Mouse (Mus musculus) hindlimb bud, embryonic 11.5 days (tissue): ENCODE results near the gene Ano6.

Experiments used
- DNase-seq: peaks from one replicate; pipeline ENCODE4 v3.0.0-alpha.2; 2012; ENCODE audit warnings: low read depth, low spot score; ENCODE audit errors: extremely low spot score

Gene Ano6

GRCm38 (mm10) chr15:95849513-95850411, 59.1 kb downstream of the Ano6 start:
- no peak for DNase-seq

DNA sequence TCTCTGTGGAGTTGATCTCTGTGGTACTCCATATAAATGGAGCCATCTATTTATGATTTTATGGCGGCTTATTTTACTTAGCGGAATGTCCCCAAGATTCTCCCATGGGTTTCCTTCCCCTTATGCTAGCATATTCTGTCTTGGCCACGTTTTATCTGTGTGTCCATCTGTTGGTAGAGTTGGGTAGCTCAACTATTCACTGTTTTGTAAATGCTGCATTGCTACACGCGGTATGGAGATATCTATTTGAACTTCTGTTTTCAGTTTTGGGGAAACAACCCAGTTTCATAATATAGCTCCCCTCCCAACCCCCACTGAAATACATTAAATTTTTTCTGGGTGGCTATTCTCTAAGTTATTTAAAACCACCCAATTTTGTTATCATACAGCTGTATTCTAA, 59.9 kb downstream of the Ano6 start:
- no peak for DNase-seq

- DNase-seq, result no peak
These were observed 64.6 kb downstream of the Ano6 start for GRCm38 (mm10) chr15:95855051-95855844.

- no peak for DNase-seq
These were observed 65.3 kb downstream of the Ano6 start for GRCm38 (mm10) chr15:95855953-95856352.

DNA sequence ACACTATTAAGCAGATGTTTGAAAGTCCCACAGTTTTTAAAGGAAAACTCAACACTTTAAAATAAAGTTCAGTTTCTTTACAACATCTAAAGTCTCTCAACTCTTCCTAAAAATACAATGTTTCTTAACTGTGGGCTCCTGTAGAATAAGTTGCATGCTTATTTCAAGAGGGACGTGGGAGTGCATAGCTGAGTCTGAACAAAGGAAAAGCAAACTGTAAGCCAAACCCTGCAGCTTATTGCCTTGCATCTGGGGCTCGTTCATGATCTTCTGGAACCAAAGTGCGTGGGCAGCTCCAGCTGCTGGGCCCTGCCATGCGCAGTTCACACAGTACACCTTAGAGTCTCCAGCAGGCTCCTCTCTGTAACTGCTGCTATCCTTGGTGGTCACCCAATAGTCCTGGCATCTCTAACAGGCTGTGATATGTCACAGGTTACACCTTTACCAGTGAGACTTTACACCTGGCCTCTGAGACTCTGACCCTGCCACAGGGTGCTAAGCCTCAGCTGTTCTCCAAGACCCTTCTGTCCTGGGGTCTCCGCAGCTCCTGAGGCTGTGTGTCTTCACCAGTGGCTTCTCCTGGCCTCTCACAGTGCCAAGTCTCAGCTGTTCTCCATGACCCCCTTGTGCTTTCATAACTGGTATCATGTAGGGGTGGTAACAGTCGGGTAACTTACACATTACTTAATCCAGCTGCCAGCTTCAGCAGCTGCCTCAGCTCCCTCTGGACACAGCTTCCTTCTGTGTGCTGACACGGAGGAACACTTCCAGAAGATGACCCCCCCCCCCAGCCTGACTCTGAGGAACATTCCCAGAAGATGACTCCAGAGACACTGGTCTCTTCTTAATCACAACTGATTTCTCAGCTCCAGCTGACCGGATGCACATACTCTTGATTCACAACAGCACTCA, 66.3 kb downstream of the Ano6 start:
- no peak for DNase-seq

- no peak for DNase-seq
These were observed 68.4 kb downstream of the Ano6 start for GRCm38 (mm10) chr15:95858876-95859655.

DNA sequence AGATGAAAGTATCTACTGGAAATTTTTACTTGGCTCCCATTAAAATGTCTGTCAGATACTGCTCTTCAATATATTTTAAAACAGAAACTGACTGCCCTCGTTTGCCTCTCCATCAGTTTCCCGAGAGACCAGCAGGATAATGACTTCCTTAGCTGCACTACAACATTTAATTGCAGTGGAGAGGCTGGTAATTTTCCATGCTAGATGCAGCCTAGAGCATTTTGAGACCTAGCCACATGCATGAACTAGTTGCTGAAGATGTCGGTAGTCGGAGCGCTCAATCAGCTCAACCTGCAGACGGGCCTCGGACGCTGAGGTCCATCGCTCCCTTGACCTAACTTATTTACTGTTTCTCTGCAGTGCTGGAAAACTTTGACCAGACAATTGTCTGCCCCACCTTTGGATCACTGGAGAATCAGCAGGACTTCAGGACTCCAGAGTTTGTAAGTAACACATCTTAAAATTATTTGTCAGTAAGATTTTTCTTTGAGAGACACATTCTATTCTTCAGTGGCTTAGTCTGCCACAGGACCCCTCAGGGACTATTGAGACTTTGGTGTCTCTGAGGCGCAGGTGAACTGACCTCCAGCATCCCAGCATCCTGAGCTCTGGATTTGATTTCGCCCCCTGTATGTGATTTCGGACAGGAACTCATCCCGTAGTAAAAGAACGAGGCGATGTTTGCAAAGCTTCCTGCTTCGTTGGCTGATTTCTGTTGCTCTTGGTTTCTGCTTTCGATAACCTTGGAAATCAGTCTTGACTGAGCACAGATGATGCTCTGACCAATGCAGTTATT, 73.4 kb downstream of the Ano6 start:
- DNase-seq, result no peak

DNA sequence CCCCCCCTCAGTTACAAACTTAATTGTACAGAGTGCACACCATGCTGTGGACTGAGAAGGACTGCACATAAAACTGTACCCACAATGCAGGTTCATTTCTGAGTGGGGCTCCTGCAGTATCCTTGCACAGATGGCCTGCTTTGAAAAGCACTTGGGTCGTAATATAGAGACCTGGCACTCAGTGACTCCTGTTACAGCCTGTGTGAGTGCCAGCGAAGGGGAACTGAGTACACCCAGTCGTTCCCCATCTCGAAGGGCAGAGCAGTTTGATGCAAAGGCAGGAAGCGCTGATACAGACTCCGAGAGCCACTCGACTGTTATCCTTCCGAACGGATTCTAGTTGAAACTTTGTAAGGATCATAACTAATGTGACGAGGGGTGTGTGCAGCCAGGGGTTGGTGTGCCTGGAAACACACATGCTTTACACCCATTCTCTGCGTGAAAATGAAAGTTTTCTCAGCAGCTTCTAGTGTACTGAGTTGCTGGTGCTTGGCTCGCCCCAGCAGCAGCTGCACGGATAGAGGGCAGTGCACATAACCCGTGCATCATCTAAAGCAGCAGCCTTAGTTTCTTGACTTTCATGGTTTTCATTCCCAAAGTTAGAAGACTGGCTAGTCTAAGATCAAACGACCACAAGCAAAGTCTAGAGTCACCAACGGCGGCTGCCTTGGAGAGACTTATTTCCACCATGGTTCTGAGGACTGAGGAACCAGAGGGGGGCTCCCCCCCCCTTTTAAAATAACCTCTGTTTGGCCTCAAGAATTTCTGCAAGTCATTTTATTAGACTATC, 74.9 kb downstream of the Ano6 start:
- DNase-seq, result no peak

GRCm38 (mm10) chr15:95868172-95868571, 77.5 kb downstream of the Ano6 start:
- DNase-seq, result no peak

DNA sequence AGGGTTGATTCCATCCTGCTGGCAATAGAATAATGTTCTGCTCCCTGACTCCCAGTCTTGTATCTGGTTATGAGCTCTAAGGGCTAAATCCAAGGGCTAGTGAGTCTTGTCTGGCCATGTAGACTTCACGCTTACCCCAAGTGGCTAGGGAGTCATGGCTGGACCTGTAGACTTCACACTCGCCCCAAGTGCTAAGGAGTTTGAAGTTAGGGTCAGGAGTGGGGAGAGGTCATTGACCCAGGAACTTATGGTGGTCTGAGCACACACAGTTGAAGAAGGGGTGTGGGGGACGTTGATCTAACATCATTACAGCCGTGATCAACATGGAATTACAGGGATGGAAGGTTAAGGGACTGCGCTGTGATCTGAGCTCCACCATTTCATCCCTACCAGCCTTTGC, 79.0 kb downstream of the Ano6 start:
- DNase-seq, result no peak

- no peak for DNase-seq
These were observed 81.0 kb downstream of the Ano6 start for GRCm38 (mm10) chr15:95871631-95872030.

DNA sequence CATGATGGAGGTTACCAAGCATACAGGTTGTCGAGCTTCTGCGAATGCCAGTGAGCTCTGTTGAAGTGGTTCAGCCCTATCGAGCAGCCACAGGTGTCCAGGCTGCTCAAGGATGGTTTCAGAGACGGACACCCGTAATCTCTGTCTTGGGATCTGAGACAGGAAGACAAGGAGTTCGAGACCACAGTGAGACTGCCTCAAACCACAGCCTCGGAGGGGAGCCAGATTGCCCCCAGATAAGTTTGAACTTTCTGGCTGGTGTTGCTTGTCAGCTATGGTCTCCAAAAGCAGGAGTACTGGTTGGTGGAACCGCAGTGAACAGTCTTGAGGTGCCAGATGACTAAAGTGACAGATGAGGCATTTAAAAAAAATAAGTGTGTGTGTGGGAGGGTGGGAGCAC, 81.8 kb downstream of the Ano6 start:
- no peak for DNase-seq

DNA sequence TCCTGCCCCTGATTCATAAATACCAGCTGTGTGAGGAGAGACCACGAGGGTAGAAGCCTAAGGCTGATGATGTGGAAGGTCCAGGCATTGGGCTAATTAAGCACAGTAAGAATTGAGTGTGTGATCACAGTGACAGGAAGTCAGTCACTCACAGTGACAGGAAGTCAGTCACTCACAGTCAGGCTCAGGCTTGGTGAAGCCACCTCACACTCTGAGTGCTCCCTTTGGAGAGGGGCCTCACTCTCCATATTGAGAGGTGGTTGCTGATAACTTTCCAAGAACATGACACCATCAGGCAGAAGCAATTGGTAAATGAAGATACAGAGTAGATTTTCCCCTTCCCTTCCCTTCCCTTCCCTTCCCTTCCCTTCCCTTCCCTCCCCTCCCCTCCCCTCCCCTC, 82.6 kb downstream of the Ano6 start:
- no peak for DNase-seq

DNA sequence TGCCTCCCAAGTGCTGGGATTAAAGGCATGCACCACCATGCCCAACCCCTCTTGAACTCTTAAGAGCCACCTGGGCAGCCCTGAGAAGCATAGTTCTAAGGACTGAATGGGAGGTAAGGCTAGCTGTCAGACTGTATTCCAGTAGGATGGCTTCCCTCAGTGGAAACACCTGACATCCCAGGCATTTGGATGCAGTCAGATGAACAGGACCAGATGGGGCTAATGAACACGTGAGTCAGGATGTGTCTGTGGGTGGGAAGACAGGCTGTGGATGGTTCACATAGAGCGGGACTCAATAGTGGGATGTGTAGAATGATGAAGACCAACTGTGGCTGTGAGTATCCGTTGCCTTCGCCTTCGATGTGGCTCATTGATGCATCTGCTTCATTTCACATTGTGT, 83.6 kb downstream of the Ano6 start:
- no peak for DNase-seq

DNA sequence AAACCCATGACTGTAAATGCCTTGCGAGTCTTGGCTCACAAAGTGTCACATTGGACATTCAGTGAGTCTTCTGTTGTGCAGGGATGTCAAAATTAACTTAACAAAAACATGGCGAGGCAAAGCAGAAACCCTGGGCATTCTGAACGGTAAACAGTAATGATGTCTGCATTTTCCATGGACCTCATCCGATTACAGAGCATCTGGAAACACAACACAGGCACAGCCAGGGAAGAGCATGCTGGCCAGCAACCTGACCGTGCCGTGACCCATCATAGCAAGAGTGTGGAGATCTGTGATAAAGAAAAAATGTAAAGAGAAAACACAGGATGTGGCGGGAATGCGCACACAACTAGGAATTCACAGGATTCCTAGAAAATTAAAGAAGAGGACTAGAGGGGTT, 84.1 kb downstream of the Ano6 start:
- no peak for DNase-seq

DNA sequence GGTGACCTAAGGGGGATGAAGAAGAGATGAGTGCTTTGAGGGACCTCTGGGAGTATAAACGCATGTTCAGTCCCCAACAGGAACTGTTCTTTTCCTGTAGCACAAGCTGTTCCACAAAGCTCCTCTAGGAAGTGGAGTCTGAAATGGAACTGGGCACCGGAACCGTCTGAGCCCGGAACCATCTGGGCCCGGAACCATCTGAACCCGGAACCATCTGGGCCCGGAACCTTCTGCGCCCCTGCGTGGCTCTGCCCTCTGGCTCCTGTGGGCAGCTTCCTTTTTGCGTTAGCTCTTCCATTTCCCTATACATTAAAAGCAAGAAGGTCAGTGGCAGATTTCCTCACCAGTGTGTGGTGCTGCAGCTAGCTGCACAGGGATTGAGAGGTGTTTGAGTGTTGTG, 85.3 kb downstream of the Ano6 start:
- DNase-seq, result no peak

DNA sequence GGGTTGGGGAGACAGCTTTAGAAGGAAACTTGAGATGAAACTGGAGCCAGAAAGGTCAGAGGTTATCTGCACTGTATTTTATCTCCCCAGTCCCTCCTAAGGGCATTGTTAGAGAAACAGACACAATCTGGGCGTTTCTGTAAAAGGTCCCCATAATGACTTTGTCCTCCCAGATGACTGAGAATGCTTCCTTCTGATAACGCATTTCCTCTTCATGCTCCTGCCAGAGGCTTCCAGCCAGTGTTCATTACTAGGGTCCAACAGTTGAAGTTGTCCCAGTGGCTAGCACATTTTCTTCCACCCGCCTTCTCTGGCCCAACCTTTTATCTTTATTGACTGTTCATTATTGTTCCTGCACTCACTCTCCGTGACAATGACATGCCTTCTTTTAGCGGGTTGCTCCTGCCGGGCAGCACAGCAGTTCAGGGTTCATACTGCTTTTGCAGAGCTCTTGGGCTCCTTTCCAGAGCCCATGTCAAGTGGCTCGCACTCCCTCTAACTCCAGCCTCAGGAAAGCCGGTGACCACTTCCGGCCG, 90.0 kb downstream of the Ano6 start:
- no peak for DNase-seq

DNA sequence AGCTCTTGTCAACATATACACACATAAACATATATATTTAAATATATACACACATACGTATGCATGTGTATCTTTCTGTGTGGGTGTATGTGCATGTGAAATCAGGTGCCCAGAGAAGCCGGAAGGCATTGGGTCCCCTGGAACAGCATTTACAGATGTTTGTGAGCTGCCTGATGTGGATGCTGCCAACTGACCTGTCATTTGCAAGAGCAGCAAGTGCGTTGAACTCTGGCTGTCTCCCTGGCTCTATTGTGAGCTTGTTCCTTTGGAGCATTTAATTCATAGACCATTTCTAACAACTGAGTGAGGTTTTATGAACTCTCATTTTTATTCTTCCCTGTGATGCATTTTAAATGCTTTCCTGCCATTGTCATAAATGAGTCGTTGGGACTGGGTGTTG, 91.8 kb downstream of the Ano6 start:
- no peak for DNase-seq

DNA sequence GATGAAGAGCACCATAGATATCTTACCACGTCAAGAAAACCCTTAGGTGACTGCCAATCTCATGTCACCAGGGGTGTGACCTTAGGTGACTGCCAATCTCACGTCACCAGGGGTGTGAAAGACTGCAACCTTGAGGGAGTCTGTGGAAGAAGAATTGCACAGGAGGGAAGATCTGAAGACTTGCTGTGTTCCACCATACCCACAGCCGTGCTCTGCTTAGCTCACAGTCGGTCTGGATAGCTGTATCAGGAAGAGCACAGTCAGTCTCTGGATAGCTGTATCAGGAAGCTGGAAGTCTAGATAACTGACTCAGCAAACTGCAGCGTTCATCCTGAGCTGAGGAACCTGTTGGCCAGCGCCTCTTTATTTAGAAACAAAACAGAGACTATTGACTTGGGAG, 92.9 kb downstream of the Ano6 start:
- no peak for DNase-seq
